Mouse (Mus musculus) bone marrow, adult 2 months (tissue): ENCODE results near the gene Fap. TPM values are rescaled to one million over a fixed set of nuclear protein-coding genes. Genes with fewer than 3 reads are reported as not detected.
A peak's percentile ranks its signal among the peaks of the same experiment; 100 is the strongest.

Experiments
- H3K27ac ChIP-seq: fragments of 200-500 bp; 2 replicates; pipeline ENCODE4 v1.5.1; 2012; ENCODE audit warnings: low read depth, mild to moderate bottlenecking, control low read depth, inconsistent platforms, low read length; ENCODE audit not compliant: control insufficient read depth, poor library complexity, insufficient read depth
- H3K4me1 ChIP-seq: fragments of 200-500 bp; 2 replicates; pipeline ENCODE4 v1.6.1; 2011; ENCODE audit warnings: low read length; ENCODE audit not compliant: control insufficient read depth, insufficient read depth
- H3K4me3 ChIP-seq: fragments of 200-500 bp; replicated peaks from 2 replicates; pipeline ENCODE3; 2011; ENCODE audit warnings: mild to moderate bottlenecking, low read depth, low read length, control low read depth; ENCODE audit not compliant: control insufficient read depth
- CTCF ChIP-seq: fragments of 200-500 bp; IDR thresholded peaks from 2 replicates; pipeline ENCODE4 v1.5.1; 2011; ENCODE audit warnings: low read length, control low read depth; ENCODE audit not compliant: control insufficient read depth, insufficient read depth
- POLR2A ChIP-seq: fragments of 200-500 bp; IDR thresholded peaks from 2 replicates; pipeline ENCODE4 v1.6.1; 2011; ENCODE audit warnings: low read depth, mild to moderate bottlenecking, control low read depth, low read length, borderline replicate concordance; ENCODE audit not compliant: control insufficient read depth
- WGBS: fragments of 180-500 bp; shearing (Covaris S2); methylation state at CpG from one replicate; pipeline ENCODE4 v1.1.7; 2018; 5-methylcytosine and 5-hydroxymethylcytosine counted together
- polyA plus RNA-seq: library from polyadenylated mRNA; stranded (reverse); fragments of >200 nt; gene quantifications from 2 replicates; pipeline ENCODE4 v1.2.4, GENCODE M21; 2011; ENCODE audit warnings: low replicate concordance; ENCODE audit not compliant: missing spikeins, insufficient read depth, insufficient read length

Fap gene
- polyA plus RNA-seq, 1 experiment: 7.7 TPM

GRCm38 (mm10) chr2:62495407-62495806 is 78.5 kb downstream of the Fap start:
- Histone ChIP-seq H3K4me1 (no peaks in the 10 kb centered on the region), H3K4me3 (no peak overlapping the region), H3K27ac (no peak overlapping the region)
- WGBS: 87% methylated on average over 4 of the region's 4 CpGs
- TF ChIP-seq CTCF: no peak
- TF ChIP-seq POLR2A: no peak

GRCm38 (mm10) chr2:62489832-62490231 is 84.0 kb downstream of the Fap start:
- 86% methylated on average over 6 of the region's 6 CpGs for WGBS

DNA sequence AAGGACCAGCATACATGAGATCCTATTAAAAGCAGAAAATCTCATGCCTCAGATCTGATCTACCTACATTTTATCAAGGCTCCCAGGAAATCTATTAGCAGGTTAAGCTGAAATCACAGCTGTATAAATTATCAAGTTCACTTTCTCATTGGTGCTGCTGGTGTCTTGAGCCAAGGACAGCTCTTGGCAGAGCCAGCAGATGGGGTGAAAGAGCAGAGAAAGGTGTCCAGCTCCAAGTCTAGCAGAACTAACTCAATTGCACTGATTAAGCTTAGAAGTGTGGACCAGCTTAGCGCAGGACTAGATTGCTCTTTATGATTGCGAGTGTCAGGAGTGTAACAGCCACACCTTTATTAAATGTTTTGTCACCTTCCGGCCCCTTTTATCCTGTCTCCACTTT is 89.0 kb downstream of the Fap start:
- WGBS: 85% methylated on average over 3 of the region's 3 CpGs

More at GRCm38 (mm10) chr2:62489832-62490231, 84.0 kb downstream of the Fap start:
- Histone ChIP-seq H3K4me3 (no peak overlapping the region), H3K4me1 (no peaks in the 10 kb centered on the region), H3K27ac (no peak overlapping the region)
- TF ChIP-seq POLR2A (no peak), CTCF (no peak)

DNA sequence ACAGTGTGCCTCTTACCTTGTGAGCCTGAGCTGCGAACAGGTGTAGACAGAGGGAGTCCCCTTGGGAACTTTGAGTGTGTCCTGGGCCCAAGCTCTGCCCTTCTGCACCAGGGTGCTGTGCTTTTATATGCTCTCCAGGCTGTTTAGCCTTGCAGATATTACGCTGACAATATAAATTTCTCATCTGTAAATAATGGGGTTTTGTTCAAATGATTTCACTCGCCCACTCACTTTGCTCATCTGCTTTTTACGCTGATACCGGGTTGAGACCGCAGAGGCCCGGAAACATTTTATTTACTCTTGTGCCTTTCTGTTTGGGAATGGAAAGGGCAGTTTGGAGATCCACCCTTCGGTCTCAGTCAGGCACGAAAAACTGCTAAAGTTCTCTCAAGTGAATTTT is 90.3 kb downstream of the Fap start, which contains the start of gene Gcg:
Gene Gcg, minus strand, starts transcription at position 101 of the 400 bp plus-strand sequence.
- WGBS: 85% methylated on average over 9 of the region's 9 CpGs

More for the DNA sequence above, 89.0 kb downstream of the Fap start:
- Histone ChIP-seq H3K4me3 (no peak overlapping the region), H3K27ac (no peak overlapping the region), H3K4me1 (no peaks in the 10 kb centered on the region)
- TF ChIP-seq CTCF: 0 out of 2 replicates have a peak, but pooled peaks have one; percentile 7
- no peak for TF ChIP-seq POLR2A

DNA sequence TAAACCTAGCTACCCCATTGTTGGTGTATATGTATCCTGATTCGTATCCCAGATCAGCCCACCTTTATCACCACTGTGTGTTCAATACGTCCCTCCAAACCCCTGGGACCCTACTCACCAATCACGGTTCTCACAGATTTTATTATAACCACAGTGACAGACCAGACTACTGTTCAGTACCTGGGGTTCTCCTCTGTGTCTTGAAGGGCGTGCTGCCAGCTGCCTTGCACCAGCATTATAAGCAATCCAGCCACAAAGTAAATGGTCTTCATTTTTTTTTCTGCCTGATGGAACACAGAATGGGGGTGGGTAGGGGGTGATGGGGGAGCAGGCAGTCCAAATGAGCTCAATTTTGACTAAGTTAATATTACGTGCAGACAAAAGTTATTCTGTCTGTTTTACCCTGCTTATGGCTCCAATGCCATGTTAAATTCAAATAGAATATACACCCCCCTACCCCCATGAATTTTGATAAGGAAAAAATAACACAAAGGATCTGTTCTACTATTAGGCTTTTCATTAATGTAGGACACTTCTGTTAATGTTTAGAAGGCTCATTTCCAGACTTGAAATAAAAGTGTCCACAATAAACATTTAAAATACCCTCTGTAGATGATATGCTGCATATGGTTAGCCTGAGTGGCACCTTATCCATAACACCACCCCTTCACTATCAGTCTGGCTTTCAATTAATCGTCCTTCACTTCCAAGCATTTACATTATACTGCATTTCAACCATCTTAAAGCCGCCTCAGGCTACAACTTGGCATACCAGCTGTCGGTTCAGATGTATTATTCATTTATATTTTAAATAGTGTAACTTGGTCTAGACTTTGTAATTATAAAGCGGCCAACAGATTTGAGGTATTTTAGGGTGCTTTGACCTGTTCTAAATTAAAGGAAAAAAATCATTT is 93.3 kb downstream of the Fap start:
- 74% methylated on average over 9 of the region's 9 CpGs for whole genome bisulfite sequencing
- TF ChIP-seq POLR2A (no peak), CTCF (no peak)
- Histone ChIP-seq H3K27ac (no peak overlapping the region), H3K4me3 (no peak overlapping the region), H3K4me1 (no peaks in the 10 kb centered on the region)

More for the DNA sequence above, 90.3 kb downstream of the Fap start, which contains the start of gene Gcg:
- H3K27ac ChIP-seq: no peak within 1 kb of the TSS
- TF ChIP-seq CTCF (no peak), POLR2A (no peak)
- H3K4me1 ChIP-seq: no peaks in the 10 kb centered on the region
- no peak within 1 kb of the TSS for H3K4me3 ChIP-seq

GRCm38 (mm10) chr2:62469551-62469950 is 104.3 kb downstream of the Fap start:
- no peaks in the 10 kb centered on the region; the same call in 1 of the 2 replicates for H3K4me1 ChIP-seq
- TF ChIP-seq POLR2A: no peak
- TF ChIP-seq CTCF: no peak
- no peak overlapping the region for H3K27ac ChIP-seq
- H3K4me3 ChIP-seq: no peak overlapping the region
- 88% methylated on average over 9 of the region's 9 CpGs for WGBS

- H3K27ac ChIP-seq: no peak overlapping the region
- TF ChIP-seq POLR2A (no peak), CTCF (no peak)
- WGBS: 75% methylated on average over 2 of the region's 2 CpGs
- H3K4me3 ChIP-seq: no peak overlapping the region
- no peaks in the 10 kb centered on the region; the same call in 1 of the 2 replicates for H3K4me1 ChIP-seq
Measured at GRCm38 (mm10) chr2:62463287-62463686, 110.6 kb downstream of the Fap start.

DNA sequence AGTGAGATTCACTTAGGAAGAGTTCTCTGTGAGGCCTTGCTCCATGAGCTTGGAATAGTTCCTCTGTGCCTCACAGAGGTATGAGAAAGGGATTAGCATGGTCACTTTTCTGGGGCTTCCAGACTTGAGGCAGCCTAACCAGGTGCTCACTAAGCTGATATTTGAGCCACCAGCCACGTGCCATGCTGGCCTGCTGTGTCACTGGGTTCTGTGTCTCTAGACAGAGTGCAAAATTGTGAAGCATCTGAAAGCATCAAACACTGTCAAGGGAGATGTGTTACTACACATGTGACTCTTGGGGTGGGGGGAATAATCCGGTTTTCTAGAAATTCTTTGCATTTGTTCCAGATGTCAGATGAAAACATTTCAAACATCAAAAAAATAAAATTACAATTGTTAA is 111.7 kb downstream of the Fap start:
- Histone ChIP-seq H3K27ac (no peak overlapping the region), H3K4me1 (no peaks in the 10 kb centered on the region; the same call in 1 of the 2 replicates), H3K4me3 (no peak overlapping the region)
- TF ChIP-seq POLR2A (no peak), CTCF (no peak)
- 73% methylated on average over 2 of the region's 2 CpGs for WGBS
